Mouse (Mus musculus): ENCODE results near the gene Gramd1b. TPM values are rescaled to one million over a fixed set of nuclear protein-coding genes. Genes with fewer than 3 reads are reported as not detected.

The Gramd1b gene
- total and polyA plus RNA-seq, 2 experiments from 2014 or later = 16.7 to 57.2 TPM

DNA sequence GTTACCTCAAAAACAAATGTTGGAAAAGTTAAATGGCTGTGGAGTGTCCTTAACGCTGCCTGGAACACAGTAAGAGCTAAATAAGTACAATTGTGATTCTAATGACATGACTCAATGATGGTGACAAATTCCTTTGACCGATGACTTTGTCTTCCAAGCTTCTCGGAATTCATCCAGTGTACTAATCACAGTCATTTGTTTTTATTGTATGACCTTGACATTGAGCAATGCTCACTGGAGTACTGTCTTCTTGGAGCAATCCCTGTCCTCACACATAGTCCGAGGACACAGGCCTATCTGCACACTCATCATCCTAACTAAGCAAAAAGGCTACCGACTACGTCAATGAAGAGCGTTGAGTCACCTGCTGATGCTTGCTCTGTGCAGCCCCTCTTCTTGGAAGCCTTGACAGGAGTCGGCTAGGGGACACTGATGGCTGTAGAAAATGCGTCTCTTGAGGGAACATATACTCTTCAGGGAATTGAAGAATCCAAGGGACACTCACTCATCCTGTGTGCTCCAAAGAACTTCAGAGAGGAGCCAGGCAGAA, 58.1 kb downstream of the Gramd1b start:
- H3K4me3 ChIP-seq (ENCODE audit: low read length) = no peak overlapping the region
- WGBS = 90% methylated on average over 9 of the region's 9 CpGs
- DNase-seq (ENCODE audit: low spot score) (no peak), ATAC-seq (no peak)
- no peaks in the 10 kb centered on the region for H3K9me3 ChIP-seq (ENCODE audit: low read length)
- H3K27me3 ChIP-seq (ENCODE audit: insufficient read depth, low read length) = no peaks in the 10 kb centered on the region
- H3K27ac ChIP-seq = no peak overlapping the region
- no peak overlapping the region for H3K4me2 ChIP-seq (ENCODE audit: low read depth, low read length)
- no peak for TF ChIP-seq CTCF (IDR thresholded peaks at IDR 0.05; ENCODE audit: low read depth)
- no peaks in the 10 kb centered on the region for H3K4me1 ChIP-seq (ENCODE audit: insufficient read depth, low read length)
- H3K9ac ChIP-seq (replicated peaks; ENCODE audit: low read length) = no peak overlapping the region
- no peaks in the 10 kb centered on the region for H3K36me3 ChIP-seq (ENCODE audit: insufficient read depth, low read length)

DNA sequence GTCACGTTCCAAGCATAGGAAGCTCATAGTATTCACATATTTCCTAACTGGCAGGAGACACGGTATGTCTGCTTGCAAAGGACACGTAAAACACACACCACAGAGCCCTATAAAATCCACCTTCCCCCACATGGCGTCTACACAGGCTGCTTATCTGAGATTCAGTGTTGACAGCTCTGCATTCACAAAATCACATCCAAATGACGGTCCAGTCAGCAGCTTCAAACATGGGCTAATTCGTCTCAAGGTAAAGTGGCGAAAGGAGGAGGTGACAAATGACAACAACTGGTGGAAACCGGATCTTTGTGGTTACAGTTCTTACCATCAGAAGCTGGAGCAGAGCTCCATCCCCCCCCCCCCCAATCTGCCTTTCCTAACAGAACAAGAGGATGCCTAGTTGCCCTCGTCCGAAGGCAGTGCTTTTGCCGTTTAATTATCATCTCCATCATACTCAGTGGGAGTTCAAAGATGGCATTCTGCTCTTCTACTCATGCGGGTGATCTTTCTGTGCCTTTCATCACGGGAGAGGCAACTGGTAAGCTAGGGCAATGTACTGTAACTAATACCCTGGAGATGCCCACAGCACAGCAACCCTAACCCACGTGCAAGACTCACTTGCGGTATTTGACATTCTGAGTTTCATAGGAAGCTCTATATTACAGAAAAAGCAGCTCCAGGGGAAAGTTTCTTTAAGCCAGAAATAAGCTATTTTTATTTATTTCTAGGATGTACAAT, 61.6 kb downstream of the Gramd1b start:
- Histone ChIP-seq H3K36me3 (ENCODE audit: insufficient read depth, low read length) (no peaks in the 10 kb centered on the region), H3K4me2 (ENCODE audit: low read depth, low read length) (no peak overlapping the region), H3K27ac (no peak overlapping the region), H3K9me3 (ENCODE audit: low read length) (no peaks in the 10 kb centered on the region), H3K27me3 (ENCODE audit: insufficient read depth, low read length) (no peaks in the 10 kb centered on the region), H3K4me1 (ENCODE audit: insufficient read depth, low read length) (no peaks in the 10 kb centered on the region), H3K9ac (replicated peaks; ENCODE audit: low read length) (no peak overlapping the region), H3K4me3 (ENCODE audit: low read length) (no peak overlapping the region)
- 52% methylated on average over 15 of the region's 15 CpGs for WGBS
- DNase-seq (ENCODE audit: low spot score) (peak; percentile 49), ATAC-seq (peak; percentile 90)
- no peak for TF ChIP-seq CTCF (IDR thresholded peaks at IDR 0.05; ENCODE audit: low read depth)

DNA sequence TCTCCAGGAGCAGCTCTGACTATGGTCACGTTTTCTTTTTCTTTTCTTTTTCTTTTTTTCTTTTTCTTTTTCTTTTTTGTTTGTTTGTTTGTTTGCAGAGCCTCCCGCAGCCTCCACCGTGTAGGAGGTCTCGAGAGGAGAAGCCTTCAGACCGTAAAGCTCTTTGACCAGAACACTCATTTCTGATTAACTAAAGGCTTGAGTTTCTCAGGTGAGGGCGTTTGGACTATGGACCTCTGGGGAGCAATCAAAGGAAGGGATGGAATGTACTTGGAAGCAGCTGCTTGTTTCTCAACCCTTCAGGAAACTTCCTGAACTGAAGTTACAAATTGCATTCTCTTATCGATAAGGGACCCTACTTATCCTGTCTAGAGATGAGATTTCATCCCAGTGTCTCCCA, 64.4 kb downstream of the Gramd1b start:
- ATAC-seq = no peak
- Histone ChIP-seq H3K4me1 (ENCODE audit: insufficient read depth, low read length) (no peaks in the 10 kb centered on the region), H3K4me2 (ENCODE audit: low read depth, low read length) (no peak overlapping the region), H3K9me3 (ENCODE audit: low read length) (no peaks in the 10 kb centered on the region), H3K27ac (no peak overlapping the region), H3K27me3 (ENCODE audit: insufficient read depth, low read length) (no peaks in the 10 kb centered on the region), H3K4me3 (ENCODE audit: low read length) (no peak overlapping the region), H3K9ac (replicated peaks; ENCODE audit: low read length) (no peak overlapping the region), H3K36me3 (ENCODE audit: insufficient read depth, low read length) (no peaks in the 10 kb centered on the region)
- WGBS = 70% methylated on average over 7 of the region's 7 CpGs
- DNase-seq (ENCODE audit: low spot score) = no peak
- no peak for TF ChIP-seq CTCF (IDR thresholded peaks at IDR 0.05; ENCODE audit: low read depth)

DNA sequence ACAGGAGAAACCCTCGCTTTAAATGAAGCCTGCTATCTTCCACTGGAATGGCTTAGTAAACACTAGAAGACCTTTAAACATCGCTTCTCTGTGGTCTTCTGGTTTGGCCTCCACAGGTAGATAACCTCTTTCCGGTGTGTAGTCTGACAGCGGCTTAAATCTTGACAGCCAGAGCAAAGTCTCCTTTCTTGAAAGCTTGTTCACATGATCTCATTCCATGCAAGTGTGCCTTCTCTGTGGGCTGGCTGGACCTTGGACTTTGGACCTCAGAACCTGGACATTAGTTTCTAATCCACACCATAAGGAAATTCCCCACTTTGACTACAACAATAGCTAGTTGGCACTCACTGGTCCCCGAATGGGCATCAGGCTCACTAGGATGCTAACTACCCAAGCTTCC, 65.6 kb downstream of the Gramd1b start:
- no peak overlapping the region for H3K4me2 ChIP-seq (ENCODE audit: low read depth, low read length)
- H3K36me3 ChIP-seq (ENCODE audit: insufficient read depth, low read length) = no peaks in the 10 kb centered on the region
- H3K9ac ChIP-seq (replicated peaks; ENCODE audit: low read length) = no peak overlapping the region
- no peaks in the 10 kb centered on the region for H3K9me3 ChIP-seq (ENCODE audit: low read length)
- ATAC-seq = no peak
- H3K27ac ChIP-seq = no peak overlapping the region
- no peak for TF ChIP-seq CTCF (IDR thresholded peaks at IDR 0.05; ENCODE audit: low read depth)
- no peaks in the 10 kb centered on the region for H3K27me3 ChIP-seq (ENCODE audit: insufficient read depth, low read length)
- DNase-seq (ENCODE audit: low spot score) = no peak
- no peaks in the 10 kb centered on the region for H3K4me1 ChIP-seq (ENCODE audit: insufficient read depth, low read length)
- H3K4me3 ChIP-seq (ENCODE audit: low read length) = no peak overlapping the region
- WGBS = 90% methylated on average over 5 of the region's 5 CpGs

DNA sequence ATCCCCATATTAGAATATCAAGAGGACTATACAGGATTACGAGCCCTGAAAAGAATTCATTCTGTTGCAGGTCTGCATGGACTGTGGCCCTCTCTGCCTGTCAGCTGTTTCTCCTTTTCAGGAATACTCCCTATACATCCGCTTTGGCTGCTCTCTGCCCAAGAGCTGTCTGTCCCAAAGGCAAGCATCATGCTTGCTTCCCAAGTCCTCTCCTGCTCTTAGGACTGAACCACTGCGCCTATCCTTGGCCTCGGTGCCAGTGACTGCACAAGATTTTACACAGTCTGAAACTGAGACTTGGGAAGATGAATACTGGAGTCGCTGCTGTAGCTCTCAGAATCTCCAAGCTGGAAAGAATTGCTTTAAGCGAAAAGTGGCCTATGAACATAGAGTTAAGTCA, 68.8 kb downstream of the Gramd1b start:
- no peak overlapping the region for H3K27ac ChIP-seq
- no peak for DNase-seq (ENCODE audit: low spot score)
- H3K36me3 ChIP-seq (ENCODE audit: insufficient read depth, low read length) = no peaks in the 10 kb centered on the region
- no peak overlapping the region for H3K4me2 ChIP-seq (ENCODE audit: low read depth, low read length)
- 74% methylated on average over 6 of the region's 6 CpGs for WGBS
- no peaks in the 10 kb centered on the region for H3K4me1 ChIP-seq (ENCODE audit: insufficient read depth, low read length)
- H3K27me3 ChIP-seq (ENCODE audit: insufficient read depth, low read length) = no peaks in the 10 kb centered on the region
- ATAC-seq = no peak
- no peak for TF ChIP-seq CTCF (IDR thresholded peaks at IDR 0.05; ENCODE audit: low read depth)
- no peak overlapping the region for H3K9ac ChIP-seq (replicated peaks; ENCODE audit: low read length)
- H3K4me3 ChIP-seq (ENCODE audit: low read length) = no peak overlapping the region
- no peaks in the 10 kb centered on the region for H3K9me3 ChIP-seq (ENCODE audit: low read length)

DNA sequence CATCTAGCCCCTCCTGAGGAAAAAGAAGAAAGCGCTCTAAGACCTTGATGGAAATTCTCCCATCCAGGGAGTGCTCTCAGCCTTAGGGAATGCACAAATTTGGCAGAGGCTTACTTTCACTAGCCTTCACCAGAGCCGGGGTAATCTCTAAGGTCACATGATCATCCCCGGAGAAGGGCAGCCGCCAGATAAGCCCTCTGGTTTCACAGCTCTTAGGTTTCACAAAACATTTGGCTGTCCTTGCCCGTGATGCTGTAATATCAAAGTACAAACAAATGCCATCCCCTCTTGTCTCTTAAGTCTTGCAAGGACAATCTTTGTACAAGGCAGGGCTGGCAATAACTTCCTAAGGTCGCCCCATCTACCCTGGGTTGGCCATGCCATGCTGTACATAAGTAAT, 70.4 kb downstream of the Gramd1b start:
- ATAC-seq = no peak
- no peaks in the 10 kb centered on the region for H3K36me3 ChIP-seq (ENCODE audit: insufficient read depth, low read length)
- no peaks in the 10 kb centered on the region for H3K4me1 ChIP-seq (ENCODE audit: insufficient read depth, low read length)
- H3K27ac ChIP-seq = no peak overlapping the region
- no peak for TF ChIP-seq CTCF (IDR thresholded peaks at IDR 0.05; ENCODE audit: low read depth)
- WGBS = 64% methylated on average over 6 of the region's 6 CpGs
- H3K4me2 ChIP-seq (ENCODE audit: low read depth, low read length) = no peak overlapping the region
- no peaks in the 10 kb centered on the region for H3K9me3 ChIP-seq (ENCODE audit: low read length)
- DNase-seq (ENCODE audit: low spot score) = no peak
- no peaks in the 10 kb centered on the region for H3K27me3 ChIP-seq (ENCODE audit: insufficient read depth, low read length)
- H3K9ac ChIP-seq (replicated peaks; ENCODE audit: low read length) = no peak overlapping the region
- H3K4me3 ChIP-seq (ENCODE audit: low read length) = no peak overlapping the region
